Mouse (Mus musculus) kidney, adult 2 months (tissue): ENCODE results near the gene 4933405L10Rik.

Experiments used
- CTCF ChIP-seq: fragments of 200-500 bp; conservative IDR thresholded peaks from 2 replicates; pipeline ENCODE4 v1.5.1; 2011; ENCODE audit warnings: low read depth, mild to moderate bottlenecking, control low read depth, low read length, moderate library complexity, mixed read lengths; ENCODE audit not compliant: insufficient read depth, insufficient read length
- POLR2A ChIP-seq: fragments of 200-500 bp; IDR thresholded peaks from one replicate; pipeline ENCODE4 v1.6.1; 2011; ENCODE audit warnings: low read depth, low read length, control low read depth

DNA sequence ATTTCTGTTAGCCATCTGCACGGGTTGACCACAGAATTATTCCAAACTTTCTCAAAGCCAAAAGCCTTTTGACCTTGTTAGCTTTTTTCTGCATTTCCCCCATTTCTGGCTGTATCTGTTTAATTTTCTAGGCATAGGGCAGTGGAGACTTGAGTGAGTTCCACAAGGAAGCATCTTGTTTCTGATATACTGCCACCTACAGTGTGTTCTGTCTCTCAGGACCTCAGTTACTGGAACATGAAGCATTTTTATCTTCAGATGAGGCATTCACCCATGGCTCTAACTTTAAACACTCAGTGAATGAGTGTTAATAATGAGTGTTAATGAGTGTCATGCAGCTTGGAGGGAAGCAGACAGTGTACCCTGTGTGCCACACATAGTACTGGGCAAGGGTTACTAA is 29.6 kb upstream of the 4933405L10Rik start:
- TF ChIP-seq POLR2A (no peak), CTCF (no peak)
